Mouse (Mus musculus) midbrain, embryonic 14.5 days (tissue): ENCODE data around the gene Helb. TPM values are rescaled to one million over a fixed set of nuclear protein-coding genes. Genes with fewer than 3 reads are reported as not detected.
A peak's percentile ranks its signal among the peaks of the same experiment; 100 is the strongest.

Source experiments
- ATAC-seq: fragments of 200-750 bp; cut with Nextera tagmentation; 2 replicates; pipeline ENCODE4 v1.8.0; 2017; ENCODE audit warnings: moderate number of reproducible peaks, moderate library complexity; ENCODE audit not compliant: low FRiP score, low TSS enrichment
- DNase-seq: peaks from one replicate; pipeline ENCODE4 v3.0.0-alpha.2; 2015
- H3K27ac ChIP-seq: fragments of 300-500 bp; sonication (generic); replicated peaks from 2 replicates; pipeline ENCODE4 v1.5.1; 2014; ENCODE audit warnings: mild to moderate bottlenecking, low read depth, low read length, moderate library complexity
- H3K27me3 ChIP-seq: fragments of 300-500 bp; sonication (generic); 2 replicates; pipeline ENCODE4 v1.6.1; 2014; ENCODE audit warnings: low read length, control low read depth, mixed read lengths; ENCODE audit not compliant: control insufficient read depth, insufficient read depth
- H3K36me3 ChIP-seq: fragments of 300-500 bp; sonication (generic); 2 replicates; pipeline ENCODE4 v1.6.1; 2014; ENCODE audit warnings: low read length, control low read depth; ENCODE audit not compliant: control insufficient read depth, insufficient read depth
- H3K4me1 ChIP-seq: fragments of 300-500 bp; sonication (generic); 2 replicates; pipeline ENCODE4 v1.6.1; 2014; ENCODE audit warnings: mild to moderate bottlenecking, antibody characterized with exemption, low read length, control low read depth; ENCODE audit not compliant: control insufficient read depth, insufficient read depth
- H3K4me2 ChIP-seq: fragments of 300-500 bp; sonication (generic); 2 replicates; pipeline ENCODE4 v1.6.1; 2014; ENCODE audit warnings: mild to moderate bottlenecking, low read length, moderate library complexity
- H3K4me3 ChIP-seq: fragments of 300-500 bp; sonication (generic); replicated peaks from 2 replicates; pipeline ENCODE4 v1.5.1; 2014; ENCODE audit warnings: low read depth, low read length
- H3K9ac ChIP-seq: fragments of 300-500 bp; sonication (generic); replicated peaks from 2 replicates; pipeline ENCODE4 v1.6.1; 2014; ENCODE audit warnings: mild to moderate bottlenecking, low read length, moderate library complexity
- H3K9me3 ChIP-seq: fragments of 300-500 bp; sonication (generic); 2 replicates; pipeline ENCODE4 v1.6.1; 2016; ENCODE audit warnings: low read length, control low read depth, mixed read lengths; ENCODE audit not compliant: control insufficient read depth
- WGBS: fragments of 180-500 bp; shearing (Covaris S2); extraction: QIAGEN DNeasy Blood & Tissue Kit; methylation state at CpG from one replicate; pipeline ENCODE4 v1.1.7; 2014; 5-methylcytosine and 5-hydroxymethylcytosine counted together
- polyA plus RNA-seq: library from polyadenylated mRNA; unstranded; fragments of >200 nt; fragmentation: Nextera tagmentation; extraction: Ambion mirVana; gene quantifications from 2 replicates; pipeline ENCODE4 v1.2.1, GENCODE M21; 2014

The Helb gene
- polyA plus RNA-seq, 1 experiment from 2014 or later, result 2.9 TPM

DNA sequence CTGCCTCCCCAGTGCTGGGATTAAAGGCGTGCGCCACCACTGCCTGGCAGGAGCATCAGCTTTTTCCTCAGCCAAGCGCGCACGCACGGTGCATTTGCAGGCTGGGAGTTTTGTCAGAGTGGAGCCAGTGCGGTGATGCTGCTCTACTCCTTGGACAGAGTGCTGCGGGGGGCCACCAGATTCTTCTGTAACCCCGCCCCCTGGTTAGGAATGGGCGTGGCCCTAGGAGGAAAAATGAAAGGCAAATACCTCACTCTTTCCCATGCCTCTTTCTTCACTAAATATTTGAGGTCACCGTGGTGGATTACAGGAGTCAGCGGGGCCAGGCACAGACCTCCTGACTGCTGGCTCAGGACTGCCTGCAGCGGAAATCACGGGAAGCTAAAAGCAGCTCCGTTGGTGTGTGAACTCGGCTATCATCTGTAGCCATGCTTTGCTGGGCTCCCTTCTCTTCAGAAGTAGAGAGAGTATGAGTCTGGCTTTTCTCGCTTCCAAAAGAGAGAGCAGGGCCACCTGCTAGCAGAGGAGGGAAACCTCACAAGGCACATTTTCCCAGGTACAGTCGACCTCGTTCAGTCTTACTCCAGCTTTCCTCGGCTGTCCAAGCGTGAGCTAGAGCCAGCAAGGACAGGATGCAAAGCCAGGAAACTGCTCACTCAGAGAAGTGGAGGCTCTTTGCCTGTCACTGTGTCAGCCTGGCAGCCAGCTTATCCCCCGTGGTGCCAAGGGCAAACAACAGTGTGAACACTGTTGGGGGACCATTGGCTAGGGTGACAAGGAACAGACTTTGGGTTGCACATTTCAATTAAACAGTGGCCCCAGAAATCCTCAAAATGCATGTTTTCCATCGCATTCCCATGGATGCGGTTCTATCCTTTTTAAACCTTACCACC is 51.3 kb downstream of the Helb start:
- H3K4me3 ChIP-seq, result no peak overlapping the region
- H3K9me3 ChIP-seq, result no peaks in the 10 kb centered on the region
- H3K4me2 ChIP-seq, result no peak overlapping the region
- H3K27me3 ChIP-seq, result no peaks in the 10 kb centered on the region
- no peaks in the 10 kb centered on the region for H3K4me1 ChIP-seq
- no peaks in the 10 kb centered on the region for H3K36me3 ChIP-seq
- no peak for DNase-seq
- no peak for ATAC-seq
- 82% methylated on average over 24 of the region's 24 CpGs for WGBS
- no peak overlapping the region for H3K9ac ChIP-seq
- H3K27ac ChIP-seq, result no peak overlapping the region

GRCm38 (mm10) chr10:120060579-120061237 is 52.1 kb downstream of the Helb start:
- Histone ChIP-seq H3K4me1 (no peaks in the 10 kb centered on the region), H3K4me2 (no peak overlapping the region), H3K27me3 (no peaks in the 10 kb centered on the region), H3K36me3 (no peaks in the 10 kb centered on the region), H3K4me3 (no peak overlapping the region), H3K9me3 (no peaks in the 10 kb centered on the region), H3K27ac (no peak overlapping the region), H3K9ac (no peak overlapping the region)
- 83% methylated on average over 10 of the region's 10 CpGs for WGBS
- no peak for ATAC-seq
- DNase-seq, result no peak

- Histone ChIP-seq H3K27me3 (no peaks in the 10 kb centered on the region), H3K27ac (no peak overlapping the region), H3K4me2 (no peak overlapping the region), H3K4me3 (no peak overlapping the region), H3K4me1 (no peaks in the 10 kb centered on the region), H3K9ac (no peak overlapping the region), H3K9me3 (no peaks in the 10 kb centered on the region), H3K36me3 (peaks cover 4% of the 10 kb centered on the region; the same call in 1 of the 2 replicates)
- no peak for ATAC-seq
- WGBS, result 52% methylated on average over 2 of the region's 2 CpGs
- DNase-seq, result no peak
Observed at GRCm38 (mm10) chr10:120044714-120045234, 68.0 kb downstream of the Helb start.

GRCm38 (mm10) chr10:120044237-120044636 is 68.5 kb downstream of the Helb start:
- Histone ChIP-seq H3K27me3 (no peaks in the 10 kb centered on the region), H3K9ac (no peak overlapping the region), H3K4me1 (no peaks in the 10 kb centered on the region), H3K36me3 (peaks cover under 1% of the 10 kb centered on the region; the same call in 1 of the 2 replicates), H3K4me2 (no peak overlapping the region), H3K4me3 (no peak overlapping the region), H3K9me3 (no peaks in the 10 kb centered on the region), H3K27ac (no peak overlapping the region)
- WGBS, result 70% methylated on average over 6 of the region's 6 CpGs
- no peak for ATAC-seq
- DNase-seq, result no peak

DNA sequence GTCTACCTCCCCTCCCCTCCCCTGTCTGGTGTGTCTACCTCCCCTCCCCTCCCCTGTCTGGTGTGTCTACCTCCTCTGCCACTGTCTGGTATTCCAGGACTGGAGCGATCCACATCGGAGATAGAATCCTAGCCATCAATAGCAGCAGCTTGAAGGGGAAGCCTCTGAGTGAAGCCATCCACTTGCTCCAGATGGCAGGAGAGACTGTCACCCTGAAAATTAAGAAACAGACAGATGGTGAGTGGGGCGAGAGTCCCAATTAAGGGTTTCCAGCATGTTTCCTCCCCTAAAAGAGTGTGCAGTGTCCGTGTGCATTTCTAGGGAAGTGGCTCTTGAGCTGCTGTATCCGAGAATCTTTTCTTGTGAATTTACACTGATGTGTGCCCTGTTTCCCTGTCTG is 74.6 kb downstream of the Helb start:
- Histone ChIP-seq H3K27ac (no peak overlapping the region), H3K4me1 (peaks cover 18% of the 10 kb centered on the region), H3K9me3 (no peaks in the 10 kb centered on the region), H3K9ac (no peak overlapping the region), H3K27me3 (peaks cover 3% of the 10 kb centered on the region; the same call in 1 of the 2 replicates), H3K4me2 (no peak overlapping the region), H3K4me3 (no peak overlapping the region), H3K36me3 (peaks cover 8% of the 10 kb centered on the region)
- no peak for ATAC-seq
- 89% methylated on average over 5 of the region's 5 CpGs for WGBS
- DNase-seq, result no peak

GRCm38 (mm10) chr10:120035824-120036223 is 77.0 kb downstream of the Helb start:
- Histone ChIP-seq H3K4me1 (peaks cover 18% of the 10 kb centered on the region), H3K27ac (no peak overlapping the region), H3K27me3 (peaks cover 3% of the 10 kb centered on the region; the same call in 1 of the 2 replicates), H3K36me3 (peaks cover 8% of the 10 kb centered on the region), H3K4me2 (peak overlapping the region; percentile 38), H3K9ac (no peak overlapping the region), H3K9me3 (no peaks in the 10 kb centered on the region), H3K4me3 (no peak overlapping the region)
- ATAC-seq (no peak), DNase-seq (peak; percentile 28)
- 9% methylated on average over 6 of the region's 6 CpGs for WGBS

- Histone ChIP-seq H3K27ac (no peak overlapping the region; the same call in 1 of the 2 replicates), H3K4me1 (peaks cover 18% of the 10 kb centered on the region), H3K36me3 (peaks cover 8% of the 10 kb centered on the region), H3K27me3 (peaks cover 3% of the 10 kb centered on the region; the same call in 1 of the 2 replicates), H3K9me3 (no peaks in the 10 kb centered on the region), H3K4me2 (peak overlapping the region; percentile 38), H3K4me3 (no peak overlapping the region), H3K9ac (no peak overlapping the region; the same call in 1 of the 2 replicates)
- 20% methylated on average over 15 of the region's 15 CpGs for WGBS
- DNase-seq (peak; percentile 49), ATAC-seq (no peak)
Observed at GRCm38 (mm10) chr10:120035211-120035733, 77.5 kb downstream of the Helb start.

- no peaks in the 10 kb centered on the region for H3K9me3 ChIP-seq
- 69% methylated on average over 9 of the region's 9 CpGs for WGBS
- H3K9ac ChIP-seq, result no peak overlapping the region
- H3K4me1 ChIP-seq, result peaks cover 18% of the 10 kb centered on the region
- no peak overlapping the region for H3K4me2 ChIP-seq
- no peak overlapping the region for H3K27ac ChIP-seq
- peaks cover 7% of the 10 kb centered on the region for H3K36me3 ChIP-seq
- no peak overlapping the region for H3K4me3 ChIP-seq
- peaks cover 3% of the 10 kb centered on the region; the same call in 1 of the 2 replicates for H3K27me3 ChIP-seq
- ATAC-seq (no peak), DNase-seq (no peak)
Observed at GRCm38 (mm10) chr10:120033866-120034265, 78.9 kb downstream of the Helb start.
